Mouse (Mus musculus): ENCODE data around the gene Pald1. TPM values are rescaled to one million over a fixed set of nuclear protein-coding genes. Genes with fewer than 3 reads are reported as not detected.
A peak's percentile ranks its signal among the peaks of the same experiment; 100 is the strongest.

Gene Pald1
- polyA plus RNA-seq, 1 experiment, result 15.0 TPM

- TF ChIP-seq CTCF (IDR thresholded peaks at IDR 0.05; ENCODE audit: extremely low read depth, insufficient read depth, insufficient read length, insufficient replicate concordance) (no peak), POLR2A (IDR thresholded peaks at IDR 0.05; ENCODE audit: low read depth, low read length) (no peak)
- Histone ChIP-seq H3K36me3 (ENCODE audit: control insufficient read depth, insufficient read depth, low read length) (no peaks in the 10 kb centered on the region), H3K4me1 (ENCODE audit: control insufficient read depth, insufficient read depth, insufficient read length) (no peaks in the 10 kb centered on the region; the same call in 1 of the 2 replicates), H3K27ac (ENCODE audit: insufficient read depth, low read length) (no peak overlapping the region), H3K4me3 (ENCODE audit: extremely low read depth, insufficient read depth, insufficient read length) (no peak overlapping the region), H3K27me3 (ENCODE audit: control insufficient read depth, insufficient read depth, low read length) (no peaks in the 10 kb centered on the region)
- DNase-seq (ENCODE audit: low read depth in 1 of 2, low spot score in 2 of 2), result no peak
- WGBS, result 96% methylated on average over 5 of the region's 5 CpGs
These were observed 27.2 kb downstream of the Pald1 start for GRCm38 (mm10) chr10:61356095-61356494.

DNA sequence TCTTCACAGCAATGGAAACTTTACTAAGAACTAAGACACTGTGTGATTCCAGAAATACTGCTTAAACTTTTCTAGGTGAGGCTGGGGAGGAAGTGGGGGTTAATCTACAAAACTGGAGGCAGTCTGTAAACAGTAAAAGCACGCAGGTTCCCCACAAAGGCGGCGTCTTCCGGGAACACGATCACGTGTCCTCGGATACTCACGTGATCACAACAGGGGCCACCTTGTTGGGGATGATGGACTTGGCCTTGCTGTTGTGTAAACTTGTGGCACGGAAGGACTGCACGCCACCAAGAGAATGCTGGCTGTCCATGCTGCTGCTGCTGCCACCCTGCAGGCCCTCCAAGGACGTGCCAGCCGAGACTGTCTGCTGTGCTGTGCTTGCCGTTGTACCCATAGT lies 27.7 kb downstream of the Pald1 start:
- Histone ChIP-seq H3K4me1 (ENCODE audit: control insufficient read depth, insufficient read depth, insufficient read length) (no peaks in the 10 kb centered on the region), H3K36me3 (ENCODE audit: control insufficient read depth, insufficient read depth, low read length) (no peaks in the 10 kb centered on the region), H3K27ac (ENCODE audit: insufficient read depth, low read length) (no peak overlapping the region), H3K27me3 (ENCODE audit: control insufficient read depth, insufficient read depth, low read length) (no peaks in the 10 kb centered on the region), H3K4me3 (ENCODE audit: extremely low read depth, insufficient read depth, insufficient read length) (no peak overlapping the region)
- 96% methylated on average over 13 of the region's 13 CpGs for WGBS
- no peak for DNase-seq (ENCODE audit: low read depth in 1 of 2, low spot score in 2 of 2)
- no peak for TF ChIP-seq POLR2A (IDR thresholded peaks at IDR 0.05; ENCODE audit: low read depth, low read length)
- TF ChIP-seq CTCF (IDR thresholded peaks at IDR 0.05; ENCODE audit: extremely low read depth, insufficient read depth, insufficient read length, insufficient replicate concordance), result no peak

DNA sequence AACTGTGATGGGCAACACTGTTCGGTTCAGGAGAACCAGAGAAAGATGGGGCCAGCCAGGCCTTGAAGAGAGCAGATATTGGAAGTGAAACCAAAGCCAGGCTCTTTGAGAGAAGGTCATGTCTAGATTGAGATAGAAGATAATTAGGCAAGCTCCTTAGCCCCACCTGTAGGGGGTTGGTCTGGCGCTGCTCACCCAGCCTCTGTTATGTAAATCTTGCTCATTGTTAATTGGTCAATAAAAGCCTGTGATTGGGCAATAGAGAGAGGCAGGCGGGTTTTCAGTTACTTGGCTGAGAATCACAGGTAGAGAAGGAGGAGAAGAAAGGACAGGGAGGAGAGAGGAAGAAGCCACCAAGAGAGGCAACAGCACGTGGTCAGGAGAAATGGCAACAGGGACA lies 32.1 kb downstream of the Pald1 start:
- Histone ChIP-seq H3K4me1 (ENCODE audit: control insufficient read depth, insufficient read depth, insufficient read length) (no peaks in the 10 kb centered on the region), H3K4me3 (ENCODE audit: extremely low read depth, insufficient read depth, insufficient read length) (no peak overlapping the region), H3K27ac (ENCODE audit: insufficient read depth, low read length) (no peak overlapping the region), H3K36me3 (ENCODE audit: control insufficient read depth, insufficient read depth, low read length) (no peaks in the 10 kb centered on the region), H3K27me3 (ENCODE audit: control insufficient read depth, insufficient read depth, low read length) (no peaks in the 10 kb centered on the region)
- 88% methylated on average over 4 of the region's 4 CpGs for WGBS
- no peak for TF ChIP-seq CTCF (IDR thresholded peaks at IDR 0.05; ENCODE audit: extremely low read depth, insufficient read depth, insufficient read length, insufficient replicate concordance)
- TF ChIP-seq POLR2A (IDR thresholded peaks at IDR 0.05; ENCODE audit: low read depth, low read length), result no peak
- DNase-seq (ENCODE audit: low read depth in 1 of 2, low spot score in 2 of 2), result no peak

DNA sequence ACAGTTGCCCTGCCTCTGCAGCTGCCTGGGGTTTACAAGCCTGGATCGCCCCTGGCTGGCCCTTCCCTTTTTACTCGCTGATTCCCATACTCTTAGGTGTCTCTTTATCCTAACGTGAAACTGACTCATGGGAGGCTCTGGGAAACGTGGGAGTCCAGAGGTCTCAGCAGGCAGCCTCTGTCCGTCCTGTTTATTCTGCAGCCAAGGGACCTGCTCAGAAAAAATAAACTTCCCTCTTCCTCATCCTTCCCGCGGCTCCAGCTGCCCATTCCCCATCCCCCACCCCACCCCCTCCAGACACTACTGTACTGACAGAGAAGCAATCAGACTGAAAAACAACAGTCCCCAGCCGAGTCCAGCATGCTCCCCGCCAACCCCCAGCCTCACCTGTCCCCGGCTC lies 37.0 kb downstream of the Pald1 start:
- DNase-seq (ENCODE audit: low read depth in 1 of 2, low spot score in 2 of 2), result no peak
- WGBS, result 42% methylated on average over 10 of the region's 10 CpGs
- Histone ChIP-seq H3K4me1 (ENCODE audit: control insufficient read depth, insufficient read depth, insufficient read length) (no peaks in the 10 kb centered on the region), H3K27ac (ENCODE audit: insufficient read depth, low read length) (no peak overlapping the region), H3K4me3 (ENCODE audit: extremely low read depth, insufficient read depth, insufficient read length) (no peak overlapping the region), H3K36me3 (ENCODE audit: control insufficient read depth, insufficient read depth, low read length) (no peaks in the 10 kb centered on the region), H3K27me3 (ENCODE audit: control insufficient read depth, insufficient read depth, low read length) (no peaks in the 10 kb centered on the region)
- TF ChIP-seq CTCF (IDR thresholded peaks at IDR 0.05; ENCODE audit: extremely low read depth, insufficient read depth, insufficient read length, insufficient replicate concordance) (no peak), POLR2A (IDR thresholded peaks at IDR 0.05; ENCODE audit: low read depth, low read length) (no peak)

- WGBS, result 87% methylated on average over 8 of the region's 8 CpGs
- Histone ChIP-seq H3K27me3 (ENCODE audit: control insufficient read depth, insufficient read depth, low read length) (no peaks in the 10 kb centered on the region), H3K36me3 (ENCODE audit: control insufficient read depth, insufficient read depth, low read length) (no peaks in the 10 kb centered on the region), H3K27ac (ENCODE audit: insufficient read depth, low read length) (no peak overlapping the region), H3K4me1 (ENCODE audit: control insufficient read depth, insufficient read depth, insufficient read length) (no peaks in the 10 kb centered on the region), H3K4me3 (ENCODE audit: extremely low read depth, insufficient read depth, insufficient read length) (no peak overlapping the region)
- no peak for TF ChIP-seq CTCF (IDR thresholded peaks at IDR 0.05; ENCODE audit: extremely low read depth, insufficient read depth, insufficient read length, insufficient replicate concordance)
- TF ChIP-seq POLR2A (IDR thresholded peaks at IDR 0.05; ENCODE audit: low read depth, low read length), result no peak
- DNase-seq (ENCODE audit: low read depth in 1 of 2, low spot score in 2 of 2), result no peak
These were observed 38.2 kb downstream of the Pald1 start for GRCm38 (mm10) chr10:61345179-61345578.

GRCm38 (mm10) chr10:61343950-61344349 lies 39.4 kb downstream of the Pald1 start:
- no peaks in the 10 kb centered on the region for H3K4me1 ChIP-seq (ENCODE audit: control insufficient read depth, insufficient read depth, insufficient read length)
- H3K27me3 ChIP-seq (ENCODE audit: control insufficient read depth, insufficient read depth, low read length), result no peaks in the 10 kb centered on the region
- H3K4me3 ChIP-seq (ENCODE audit: extremely low read depth, insufficient read depth, insufficient read length), result no peak overlapping the region
- DNase-seq (ENCODE audit: low read depth in 1 of 2, low spot score in 2 of 2), result peak in 1 of 2 experiments; percentile 49
- H3K27ac ChIP-seq (ENCODE audit: insufficient read depth, low read length), result no peak overlapping the region
- H3K36me3 ChIP-seq (ENCODE audit: control insufficient read depth, insufficient read depth, low read length), result no peaks in the 10 kb centered on the region
- 59% methylated on average over 8 of the region's 8 CpGs for WGBS
- TF ChIP-seq CTCF (IDR thresholded peaks at IDR 0.05; ENCODE audit: extremely low read depth, insufficient read depth, insufficient read length, insufficient replicate concordance) (peak; percentile 83; the same call in 1 of the 2 replicates), POLR2A (IDR thresholded peaks at IDR 0.05; ENCODE audit: low read depth, low read length) (no peak)

GRCm38 (mm10) chr10:61342750-61343149 lies 40.6 kb downstream of the Pald1 start:
- H3K27me3 ChIP-seq (ENCODE audit: control insufficient read depth, insufficient read depth, low read length), result no peaks in the 10 kb centered on the region
- no peak for DNase-seq (ENCODE audit: low read depth in 1 of 2, low spot score in 2 of 2)
- H3K4me1 ChIP-seq (ENCODE audit: control insufficient read depth, insufficient read depth, insufficient read length), result no peaks in the 10 kb centered on the region
- WGBS, result 93% methylated on average over 13 of the region's 13 CpGs
- H3K27ac ChIP-seq (ENCODE audit: insufficient read depth, low read length), result no peak overlapping the region
- TF ChIP-seq POLR2A (IDR thresholded peaks at IDR 0.05; ENCODE audit: low read depth, low read length) (no peak), CTCF (IDR thresholded peaks at IDR 0.05; ENCODE audit: extremely low read depth, insufficient read depth, insufficient read length, insufficient replicate concordance) (no peak)
- H3K4me3 ChIP-seq (ENCODE audit: extremely low read depth, insufficient read depth, insufficient read length), result no peak overlapping the region
- H3K36me3 ChIP-seq (ENCODE audit: control insufficient read depth, insufficient read depth, low read length), result no peaks in the 10 kb centered on the region

Measured in spleen, adult 2 months (tissue).